Comparison of ENCODE assay signal across 12 mouse cellular contexts in genomic region chr11:87801711-87802275, GRCm38 (mm10). TPM values are rescaled to one million over a fixed set of nuclear protein-coding genes. Genes with fewer than 3 reads are reported as not detected.
A peak's percentile ranks its signal among the peaks of the same experiment; 100 is the strongest.
DNase-seq lines count a peak whose midpoint lies in the region; ATAC-seq and TF ChIP-seq lines count a peak whose summit lies in the region.
"Had no signal": no experiment of that assay in that cellular context is flagged by ENCODE, and none has a peak within 500 bp of the region (broad histone marks: within the 10 kb centered on the region; RNA-seq: fewer than 3 reads in every experiment).

No protein-coding gene starts in this region.

- no peak overlapping the region for H3K27ac ChIP-seq in lung, postnatal 0 days (ENCODE audit: low read length)
- H3K27ac ChIP-seq: liver, embryonic 14.5 days had no signal

- no peaks in the 10 kb centered on the region for H3K36me3 ChIP-seq in lung, postnatal 0 days (ENCODE audit: insufficient read depth, low read length)
- H3K36me3 ChIP-seq: G1E had no signal

- no peak overlapping the region for H3K9ac ChIP-seq in lung, postnatal 0 days (replicated peaks; ENCODE audit: low read depth)
- H3K9ac ChIP-seq: liver, embryonic 14.5 days had no signal

- no peaks in the 10 kb centered on the region for H3K9me3 ChIP-seq in lung, postnatal 0 days (ENCODE audit: low read length)
- H3K9me3 ChIP-seq: G1E had no signal

- no peaks in the 10 kb centered on the region for H3K27me3 ChIP-seq in lung, postnatal 0 days (replicated peaks; ENCODE audit: insufficient read depth, low read length)

- TF ChIP-seq CTCF in lung, postnatal 0 days (IDR thresholded peaks at IDR 0.05): no peak

- H3K4me2 ChIP-seq in lung, postnatal 0 days (replicated peaks; ENCODE audit: low read depth, low read length): no peak overlapping the region

- DNase-seq in layer of hippocampus, adult 11-12 months (ENCODE audit: low spot score): peak; percentile 31
- DNase-seq in layer of hippocampus, postnatal 25 days (ENCODE audit: extremely low spot score in 1 of 2, low spot score in 1 of 2): no peak
- DNase-seq in ES-CJ7 (ENCODE audit: low read depth, low spot score): peak; percentile 23
- DNase-seq in heart, adult 9 months (ENCODE audit: low spot score in 2 of 2): peak; percentile 20 to 22
- peak; percentile 63 to 74 for DNase-seq in right cerebral cortex, adult 2 months (ENCODE audit: low spot score in 2 of 2)
- no peak for DNase-seq in lung, postnatal 0 days (ENCODE audit: low spot score)
- no peak for DNase-seq in embryo, embryonic 10.5 days (ENCODE audit: low spot score)
- DNase-seq: thymus, postnatal 36 days had no signal

- no peak overlapping the region for H3K4me3 ChIP-seq in lung, postnatal 0 days (ENCODE audit: low read depth, low read length)

- H3K4me1 ChIP-seq in lung, postnatal 0 days (ENCODE audit: insufficient read depth, low read depth, low read length): no peaks in the 10 kb centered on the region

- no peak for ATAC-seq in lung, postnatal 0 days
- ATAC-seq: inflammation-experienced regulatory T-cells, adult 6 months had no signal

- TF ChIP-seq EP300 in lung, postnatal 0 days (IDR thresholded peaks at IDR 0.05): no peak

- WGBS in lung, postnatal 0 days: 78% methylated on average over 22 of the region's 22 CpGs

RNA-seq across cellular contexts. Expression of gene Mpo, which starts 8.4 kb away (rescaled TPM):
- under 1 TPM; 0.14 to 0.17 TPM for total RNA-seq in layer of hippocampus, postnatal 25 days (2021)
- 0.32 and 0.68 TPM in 2 replicates for polyA plus RNA-seq in lung, postnatal 0 days (2015; fragmentation: Nextera tagmentation; extraction: Ambion mirVana)
- polyA plus RNA-seq: inflammation-experienced regulatory T-cells, adult 6 months had no signal

RNA-seq across cellular contexts. Expression of gene Lpo, which starts 26.3 kb away (rescaled TPM):
- 1 to 10 TPM in 1 of 2 experiments, under 1 TPM in 1; 0.45 to 1.0 TPM for total RNA-seq in layer of hippocampus, postnatal 25 days (2021)
- not detected in 2 replicates for polyA plus RNA-seq in lung, postnatal 0 days (2015; fragmentation: Nextera tagmentation; extraction: Ambion mirVana)
- total RNA-seq: G1E; megakaryocyte, adult 5-6 weeks had no signal
- polyA plus RNA-seq: G1E; inflammation-experienced regulatory T-cells, adult 6 months had no signal

RNA-seq across cellular contexts. Expression of gene Tspoap1, which starts 41.5 kb away (rescaled TPM):
- 100 to 1,000 TPM; 128 to 163 TPM for total RNA-seq in layer of hippocampus, postnatal 25 days (2021)
- polyA plus RNA-seq in lung, postnatal 0 days (2015; fragmentation: Nextera tagmentation; extraction: Ambion mirVana): 0.64 and 0.83 TPM in 2 replicates

RNA-seq across cellular contexts. Expression of gene Mks1, which starts 51.2 kb away (rescaled TPM):
- total RNA-seq in layer of hippocampus, postnatal 25 days (2021): 1 to 10 TPM; 5.3 to 6.2 TPM
- polyA plus RNA-seq in lung, postnatal 0 days (2015; fragmentation: Nextera tagmentation; extraction: Ambion mirVana): 5.6 and 7.5 TPM in 2 replicates

Comparison
In these comparisons a context has a peak if more than half of its experiments do, and no peak if none do; other contexts are left out.
1. DNase-seq: peak in layer of hippocampus, adult 11-12 months (single experiment), ES-CJ7 (single experiment), heart, adult 9 months (2 of 2) and right cerebral cortex, adult 2 months (2 of 2); none in layer of hippocampus, postnatal 25 days (0 of 2), lung, postnatal 0 days (single experiment) and embryo, embryonic 10.5 days (single experiment).